Mouse (Mus musculus): Measurements from ENCODE around the gene Smarcd1. TPM values are rescaled to one million over a fixed set of nuclear protein-coding genes. Genes with fewer than 3 reads are reported as not detected.

The Smarcd1 gene
- total RNA-seq (2021): 100 to 1,000 TPM; 149 to 156 TPM
- long read RNA-seq, experiment 1, transcript Smarcd1-201 (13 exons, 3,307 nt): major isoform, 103 of 165 reads
- long read RNA-seq, experiment 1, partial matches to known transcripts: 43 of 165 reads
- long read RNA-seq, experiment 1, other reads (novel, unspliced or antisense): 19 of 165 reads
- long read RNA-seq, experiment 2, transcript Smarcd1-201 (13 exons, 3,307 nt): major isoform, 72 of 140 reads
- long read RNA-seq, experiment 2, partial matches to known transcripts: 61 of 140 reads
- long read RNA-seq, experiment 2, other reads (novel, unspliced or antisense): 7 of 140 reads

GRCm38 (mm10) chr15:99701999-99702900 is at the start of gene Smarcd1:
TSS of gene Smarcd1 (plus strand) at chr15:99702129.
- peak; percentile 96 to 97 for DNase-seq (ENCODE audit: low spot score in 2 of 2)

- DNase-seq (ENCODE audit: low spot score in 2 of 2): no peak
Observed at GRCm38 (mm10) chr15:99653291-99653690, 48.6 kb upstream of the Smarcd1 start.

GRCm38 (mm10) chr15:99653876-99654275 is 48.1 kb upstream of the Smarcd1 start:
- no peak for DNase-seq (ENCODE audit: low spot score in 2 of 2)

- DNase-seq (ENCODE audit: low spot score in 2 of 2): no peak
Observed at GRCm38 (mm10) chr15:99655956-99656355, 46.0 kb upstream of the Smarcd1 start.

GRCm38 (mm10) chr15:99658437-99658836 is 43.5 kb upstream of the Smarcd1 start:
- DNase-seq (ENCODE audit: low spot score in 2 of 2): no peak

GRCm38 (mm10) chr15:99661121-99661830 is 40.7 kb upstream of the Smarcd1 start:
- peak in 1 of 2 experiments; percentile 50 for DNase-seq (ENCODE audit: low spot score in 2 of 2)

- DNase-seq (ENCODE audit: low spot score in 2 of 2): no peak
Observed at GRCm38 (mm10) chr15:99662371-99662770, 39.6 kb upstream of the Smarcd1 start.

- DNase-seq (ENCODE audit: low spot score in 2 of 2): peak in 1 of 2 experiments; percentile 50
Observed at GRCm38 (mm10) chr15:99663964-99664599, 37.8 kb upstream of the Smarcd1 start.

GRCm38 (mm10) chr15:99664600-99665451 is 37.1 kb upstream of the Smarcd1 start:
- peak; percentile 62 to 82 for DNase-seq (ENCODE audit: low spot score in 2 of 2)

- no peak for DNase-seq (ENCODE audit: low spot score in 2 of 2)
Observed at GRCm38 (mm10) chr15:99667544-99667943, 34.4 kb upstream of the Smarcd1 start.

GRCm38 (mm10) chr15:99668881-99669280 is 33.0 kb upstream of the Smarcd1 start:
- peak; percentile 75 to 80 for DNase-seq (ENCODE audit: low spot score in 2 of 2)

- DNase-seq (ENCODE audit: low spot score in 2 of 2): no peak
Observed at GRCm38 (mm10) chr15:99669392-99669791, 32.5 kb upstream of the Smarcd1 start.

- peak; percentile 63 to 80 for DNase-seq (ENCODE audit: low spot score in 2 of 2)
Observed at GRCm38 (mm10) chr15:99670154-99670821, 31.6 kb upstream of the Smarcd1 start, which contains the start of gene Asic1. TSS of gene Asic1 (plus strand) at chr15:99670368.

GRCm38 (mm10) chr15:99670964-99671670 is 30.8 kb upstream of the Smarcd1 start:
- DNase-seq (ENCODE audit: low spot score in 2 of 2): no peak

- DNase-seq (ENCODE audit: low spot score in 2 of 2): peak; percentile 30 to 56
Observed at GRCm38 (mm10) chr15:99671783-99672182, 30.1 kb upstream of the Smarcd1 start.

GRCm38 (mm10) chr15:99674866-99675265 is 27.1 kb upstream of the Smarcd1 start:
- no peak for DNase-seq (ENCODE audit: low spot score in 2 of 2)

GRCm38 (mm10) chr15:99677089-99677488 is 24.8 kb upstream of the Smarcd1 start:
- no peak for DNase-seq (ENCODE audit: low spot score in 2 of 2)

GRCm38 (mm10) chr15:99678063-99678800 is 23.7 kb upstream of the Smarcd1 start:
- DNase-seq (ENCODE audit: low spot score in 2 of 2): no peak
